Mouse (Mus musculus) embryonic facial prominence, embryonic 14.5 days (tissue): ENCODE measurements around the gene Ccdc162. TPM values are rescaled to one million over a fixed set of nuclear protein-coding genes. Genes with fewer than 3 reads are reported as not detected.

Experiments
- ATAC-seq: fragments of 200-750 bp; cut with Nextera tagmentation; 2 replicates; pipeline ENCODE4 v1.8.0; 2017; ENCODE audit warnings: low read depth, moderate number of reproducible peaks, moderate TSS enrichment
- DNase-seq: peaks from one replicate; pipeline ENCODE4 v3.0.0-alpha.2; 2015; ENCODE audit warnings: low spot score
- H3K27ac ChIP-seq: fragments of 300-500 bp; sonication (generic); replicated peaks from 2 replicates; pipeline ENCODE4 v1.5.1; 2014; ENCODE audit warnings: low read depth, mild to moderate bottlenecking, low read length, moderate library complexity
- H3K27me3 ChIP-seq: fragments of 300-500 bp; sonication (generic); replicated peaks from 2 replicates; pipeline ENCODE4 v1.6.1; 2014; ENCODE audit warnings: low read length; ENCODE audit not compliant: control insufficient read depth, insufficient read depth
- H3K36me3 ChIP-seq: fragments of 300-500 bp; sonication (generic); 2 replicates; pipeline ENCODE4 v1.6.1; 2014; ENCODE audit warnings: low read length, mixed read lengths; ENCODE audit not compliant: control insufficient read depth, insufficient read depth
- H3K4me1 ChIP-seq: fragments of 300-500 bp; sonication (generic); 2 replicates; pipeline ENCODE4 v1.6.1; 2014; ENCODE audit warnings: antibody characterized with exemption, low read length; ENCODE audit not compliant: control insufficient read depth, insufficient read depth
- H3K4me2 ChIP-seq: fragments of 300-500 bp; sonication (generic); 2 replicates; pipeline ENCODE4 v1.6.1; 2014; ENCODE audit warnings: low read depth, mild to moderate bottlenecking, low read length, moderate library complexity, mixed read lengths
- H3K4me3 ChIP-seq: fragments of 300-500 bp; sonication (generic); 2 replicates; pipeline ENCODE4 v1.5.1; 2014; ENCODE audit warnings: low read depth, mild to moderate bottlenecking, low read length
- H3K9ac ChIP-seq: fragments of 300-500 bp; sonication (generic); 2 replicates; pipeline ENCODE4 v1.6.1; 2014; ENCODE audit warnings: low read depth, mild to moderate bottlenecking, low read length, moderate library complexity, mixed read lengths
- H3K9me3 ChIP-seq: fragments of 300-500 bp; sonication (generic); 2 replicates; pipeline ENCODE4 v1.6.1; 2016; ENCODE audit warnings: low read length; ENCODE audit not compliant: control insufficient read depth
- WGBS: fragments of 180-500 bp; shearing (Covaris S2); extraction: QIAGEN DNeasy Blood & Tissue Kit; methylation state at CpG from one replicate; pipeline ENCODE4 v1.1.7; 2014; 5-methylcytosine and 5-hydroxymethylcytosine counted together
- polyA plus RNA-seq: library from polyadenylated mRNA; unstranded; fragments of >200 nt; fragmentation: Nextera tagmentation; extraction: Ambion mirVana; gene quantifications from 2 replicates; pipeline ENCODE4 v1.2.1, GENCODE M21; 2014

The Ccdc162 gene
- polyA plus RNA-seq, 1 experiment from 2014 or later, result 1.6 TPM

DNA sequence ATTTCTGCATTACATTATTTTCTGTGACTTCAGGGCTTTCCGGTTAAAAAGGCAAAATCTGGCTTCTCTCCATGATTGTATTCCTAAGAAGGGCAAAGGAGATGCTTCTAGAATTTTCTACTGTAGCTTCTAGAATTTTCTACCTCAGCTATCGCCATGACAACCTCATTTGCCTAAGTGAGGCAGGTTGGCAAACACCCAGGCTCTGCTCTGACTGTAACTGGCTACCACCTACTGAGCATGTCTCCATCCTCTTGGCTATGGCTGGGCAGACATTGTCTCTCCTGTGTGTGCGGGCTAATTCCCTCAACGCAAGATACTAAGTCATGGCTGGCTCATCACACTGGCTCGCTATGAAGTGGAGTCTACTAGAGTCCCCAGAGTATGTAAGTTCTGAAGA lies 30.1 kb upstream of the Ccdc162 start:
- H3K9ac ChIP-seq, result no peak overlapping the region
- H3K4me1 ChIP-seq, result 0 out of 2 replicates have a peak, but pooled peaks cover 3% of the 10 kb centered on the region
- no peaks in the 10 kb centered on the region for H3K27me3 ChIP-seq
- WGBS, result 86% methylated on average over 5 of the region's 5 CpGs
- H3K4me2 ChIP-seq, result no peak overlapping the region
- ATAC-seq (no peak), DNase-seq (peak; percentile 27)
- no peaks in the 10 kb centered on the region for H3K9me3 ChIP-seq
- no peak overlapping the region for H3K27ac ChIP-seq
- H3K4me3 ChIP-seq, result no peak overlapping the region
- H3K36me3 ChIP-seq, result no peaks in the 10 kb centered on the region

DNA sequence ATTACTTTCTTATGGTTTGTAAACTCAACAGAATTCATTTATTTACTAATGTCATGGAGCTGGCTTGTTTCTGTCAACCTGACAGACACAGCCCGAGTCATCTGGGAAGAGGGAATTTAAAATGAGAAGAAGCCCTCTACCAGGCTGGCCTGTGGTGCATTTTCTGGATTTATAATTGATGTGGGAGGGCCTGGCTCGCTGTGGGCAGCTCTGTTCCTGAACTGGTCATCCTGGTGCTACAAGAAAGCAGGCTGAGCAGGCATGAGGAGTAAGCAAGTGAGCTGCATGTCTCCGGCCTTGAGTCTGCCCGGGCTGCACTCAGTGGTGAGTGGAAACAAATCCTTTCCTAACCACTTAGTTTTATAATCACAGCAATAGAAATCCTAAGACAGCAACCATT lies 27.6 kb upstream of the Ccdc162 start:
- no peak overlapping the region for H3K4me3 ChIP-seq
- DNase-seq (no peak), ATAC-seq (no peak)
- no peaks in the 10 kb centered on the region for H3K9me3 ChIP-seq
- no peak overlapping the region for H3K4me2 ChIP-seq
- no peak overlapping the region for H3K27ac ChIP-seq
- 66% methylated on average over 4 of the region's 4 CpGs for WGBS
- H3K27me3 ChIP-seq, result no peaks in the 10 kb centered on the region
- H3K4me1 ChIP-seq, result 0 out of 2 replicates have a peak, but pooled peaks cover 3% of the 10 kb centered on the region
- H3K36me3 ChIP-seq, result no peaks in the 10 kb centered on the region
- H3K9ac ChIP-seq, result no peak overlapping the region

DNA sequence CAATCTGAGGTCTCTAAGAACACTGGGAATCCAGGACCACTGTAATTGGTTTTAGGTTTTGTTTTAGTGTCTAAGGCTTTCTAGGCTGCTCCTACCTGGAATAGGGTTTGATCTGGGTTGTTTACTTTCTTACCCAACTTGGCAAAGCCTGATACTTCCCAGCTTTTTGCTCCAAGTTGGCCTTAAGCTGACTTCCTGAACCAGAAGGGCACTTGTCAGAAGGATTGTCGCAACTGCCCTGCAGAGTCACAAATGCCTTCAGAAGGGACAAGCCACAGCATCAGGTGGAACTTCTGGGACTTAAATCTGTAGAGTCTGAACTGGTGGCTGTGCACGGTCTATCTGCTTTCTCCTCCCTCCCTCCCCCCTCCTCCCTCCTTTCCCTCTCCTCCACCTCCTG lies 23.8 kb upstream of the Ccdc162 start:
- Histone ChIP-seq H3K27me3 (no peaks in the 10 kb centered on the region), H3K9ac (no peak overlapping the region), H3K4me2 (no peak overlapping the region), H3K36me3 (peaks cover 14% of the 10 kb centered on the region; the same call in 1 of the 2 replicates), H3K4me3 (no peak overlapping the region), H3K9me3 (no peaks in the 10 kb centered on the region), H3K4me1 (no peaks in the 10 kb centered on the region), H3K27ac (no peak overlapping the region)
- no peak for ATAC-seq
- no peak for DNase-seq
- WGBS, result 85% methylated on average over 2 of the region's 2 CpGs

DNA sequence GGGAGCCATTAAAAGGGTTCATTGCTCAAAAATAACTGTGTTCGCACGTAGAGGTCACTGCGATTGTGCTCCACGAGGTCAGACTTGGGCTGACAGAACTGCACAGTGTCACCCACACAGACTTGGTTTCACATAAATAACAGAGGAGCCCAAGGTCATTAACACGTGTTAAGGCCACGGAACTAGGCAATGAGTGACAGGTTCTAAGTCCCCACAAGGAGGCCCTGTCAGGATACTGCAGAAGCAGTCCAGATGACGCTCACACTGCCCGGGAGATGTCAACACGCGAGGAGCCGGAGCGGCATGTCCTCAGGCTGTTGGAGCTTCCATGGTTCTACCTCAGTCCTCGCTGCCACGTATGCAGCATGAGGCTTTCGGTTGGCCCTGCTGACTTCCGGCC lies 20.8 kb upstream of the Ccdc162 start:
- DNase-seq, result no peak
- Histone ChIP-seq H3K4me3 (no peak overlapping the region), H3K27me3 (no peaks in the 10 kb centered on the region), H3K4me2 (no peak overlapping the region), H3K27ac (no peak overlapping the region), H3K36me3 (peaks cover 14% of the 10 kb centered on the region; the same call in 1 of the 2 replicates), H3K4me1 (no peaks in the 10 kb centered on the region), H3K9me3 (no peaks in the 10 kb centered on the region), H3K9ac (no peak overlapping the region)
- no peak for ATAC-seq
- 92% methylated on average over 16 of the region's 16 CpGs for WGBS

- Histone ChIP-seq H3K4me2 (no peak overlapping the region), H3K9me3 (no peaks in the 10 kb centered on the region), H3K27ac (no peak overlapping the region), H3K9ac (no peak overlapping the region), H3K36me3 (peaks cover 16% of the 10 kb centered on the region; the same call in 1 of the 2 replicates), H3K4me3 (no peak overlapping the region), H3K4me1 (no peaks in the 10 kb centered on the region), H3K27me3 (no peaks in the 10 kb centered on the region)
- WGBS, result 76% methylated on average over 6 of the region's 6 CpGs
- no peak for DNase-seq
- no peak for ATAC-seq
Measured at GRCm38 (mm10) chr10:41735398-41735797, 19.0 kb upstream of the Ccdc162 start.

GRCm38 (mm10) chr10:41733214-41733613 lies 16.8 kb upstream of the Ccdc162 start:
- Histone ChIP-seq H3K36me3 (peaks cover 19% of the 10 kb centered on the region; the same call in 1 of the 2 replicates), H3K9ac (no peak overlapping the region), H3K4me2 (no peak overlapping the region), H3K27me3 (no peaks in the 10 kb centered on the region), H3K4me3 (no peak overlapping the region), H3K27ac (no peak overlapping the region), H3K4me1 (no peaks in the 10 kb centered on the region), H3K9me3 (no peaks in the 10 kb centered on the region)
- WGBS, result 94% methylated on average over 3 of the region's 3 CpGs
- ATAC-seq, result no peak
- DNase-seq, result no peak

GRCm38 (mm10) chr10:41731932-41732331 lies 15.5 kb upstream of the Ccdc162 start:
- no peak overlapping the region for H3K4me3 ChIP-seq
- no peak overlapping the region for H3K27ac ChIP-seq
- H3K36me3 ChIP-seq, result peaks cover 18% of the 10 kb centered on the region
- H3K9me3 ChIP-seq, result peaks cover 4% of the 10 kb centered on the region; the same call in 1 of the 2 replicates
- H3K27me3 ChIP-seq, result no peaks in the 10 kb centered on the region
- ATAC-seq (no peak; the same call in 1 of the 2 replicates), DNase-seq (peak; percentile 47)
- no peaks in the 10 kb centered on the region for H3K4me1 ChIP-seq
- no peak overlapping the region for H3K9ac ChIP-seq
- no peak overlapping the region for H3K4me2 ChIP-seq
- 87% methylated on average over 4 of the region's 4 CpGs for WGBS

DNA sequence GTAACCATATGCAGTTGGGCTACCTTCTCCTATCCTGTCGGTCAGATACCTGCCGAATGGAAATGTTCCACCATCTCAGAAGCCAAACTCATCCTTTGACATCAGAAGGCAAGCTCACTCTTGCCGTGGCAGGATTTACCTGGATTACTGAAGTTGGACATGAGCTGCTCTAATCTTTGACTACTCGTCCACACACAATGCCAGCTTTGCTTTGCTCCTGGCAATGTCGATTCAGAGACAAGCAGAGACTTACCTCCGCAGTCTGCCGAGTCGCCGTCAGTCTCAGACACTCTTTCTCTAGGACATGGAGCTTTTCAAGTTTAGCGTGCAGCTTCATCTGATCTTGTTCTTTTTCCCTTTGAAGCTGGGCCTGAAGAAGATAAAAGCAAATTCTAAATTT lies 14.3 kb upstream of the Ccdc162 start:
- Histone ChIP-seq H3K4me3 (no peak overlapping the region), H3K36me3 (peaks cover 13% of the 10 kb centered on the region), H3K27ac (no peak overlapping the region; the same call in 1 of the 2 replicates), H3K4me1 (no peaks in the 10 kb centered on the region), H3K9ac (no peak overlapping the region), H3K27me3 (no peaks in the 10 kb centered on the region), H3K4me2 (no peak overlapping the region), H3K9me3 (peaks cover 4% of the 10 kb centered on the region; the same call in 1 of the 2 replicates)
- DNase-seq (peak; percentile 21), ATAC-seq (no peak)
- WGBS, result 87% methylated on average over 10 of the region's 10 CpGs

GRCm38 (mm10) chr10:41726215-41726614 lies 9.8 kb upstream of the Ccdc162 start:
- H3K27me3 ChIP-seq, result no peaks in the 10 kb centered on the region
- H3K27ac ChIP-seq, result no peak overlapping the region
- no peak overlapping the region for H3K9ac ChIP-seq
- peaks cover 4% of the 10 kb centered on the region; the same call in 1 of the 2 replicates for H3K9me3 ChIP-seq
- no peak for DNase-seq
- no peak overlapping the region for H3K4me2 ChIP-seq
- no peak overlapping the region for H3K4me3 ChIP-seq
- peak; percentile 55; the same call in 1 of the 2 replicates for ATAC-seq
- 85% methylated on average over 9 of the region's 9 CpGs for WGBS
- no peaks in the 10 kb centered on the region for H3K4me1 ChIP-seq
- peaks cover 13% of the 10 kb centered on the region for H3K36me3 ChIP-seq
